Mouse (Mus musculus) adrenal gland, adult 2 months (tissue): Measurements from ENCODE around the gene Bet1l. TPM values are rescaled to one million over a fixed set of nuclear protein-coding genes. Genes with fewer than 3 reads are reported as not detected.

Experiments used
- DNase-seq: peaks from one replicate; pipeline ENCODE4 v3.0.0; 2021
- polyA plus RNA-seq: library from polyadenylated mRNA; depleted of rRNA; stranded (reverse); fragments of >200 nt; gene quantifications from 2 replicates; pipeline ENCODE4 v1.2.3, GENCODE M21; 2012; rRNA removed
- total RNA-seq, 2 experiments: library from RNA; stranded (reverse); gene quantifications; 2 replicates each; pipeline ENCODE4 v1.2.3; 2021

Bet1l gene
- total and polyA plus RNA-seq, 3 experiments, result 20.2 to 34.7 (median 32.0) TPM

- DNase-seq, result no peak
These were observed 24.0 kb downstream of the Bet1l start for GRCm38 (mm10) chr7:140833341-140833740.

- peak; percentile 70 for DNase-seq
These were observed 25.9 kb downstream of the Bet1l start for GRCm38 (mm10) chr7:140831447-140831846.

GRCm38 (mm10) chr7:140828171-140828881 lies 29.1 kb downstream of the Bet1l start:
- peak; percentile 58 for DNase-seq

GRCm38 (mm10) chr7:140822731-140823130 lies 34.6 kb downstream of the Bet1l start:
- no peak for DNase-seq

GRCm38 (mm10) chr7:140821653-140822329 lies 35.6 kb downstream of the Bet1l start, which contains the start of gene Zfp941:
Gene Zfp941, minus strand, starts transcription at chr7:140822178.
- DNase-seq, result peak; percentile 62

- no peak for DNase-seq
These were observed 36.1 kb downstream of the Bet1l start for GRCm38 (mm10) chr7:140821305-140821652.

- no peak for DNase-seq
These were observed 37.2 kb downstream of the Bet1l start for GRCm38 (mm10) chr7:140820173-140820572.

GRCm38 (mm10) chr7:140812850-140813249 lies 44.5 kb downstream of the Bet1l start:
- DNase-seq, result no peak

GRCm38 (mm10) chr7:140811714-140812113 lies 45.7 kb downstream of the Bet1l start:
- DNase-seq, result no peak

GRCm38 (mm10) chr7:140810496-140810895 lies 46.9 kb downstream of the Bet1l start:
- no peak for DNase-seq

GRCm38 (mm10) chr7:140805704-140806103 lies 51.7 kb downstream of the Bet1l start:
- DNase-seq, result peak; percentile 73

Other genes with a start within 250 kb of the Bet1l start
- gene Olfr61, start 228.6 kb downstream of the Bet1l start, total RNA-seq, result not detected
- gene Olfr61, start 228.6 kb downstream of the Bet1l start, polyA plus RNA-seq, result not detected in 2 replicates
- gene Olfr53, start 211.1 kb downstream of the Bet1l start, total RNA-seq, result not detected
- gene Olfr53, start 211.1 kb downstream of the Bet1l start, polyA plus RNA-seq, result not detected in 2 replicates
- under 1 TPM in 1 of 2 experiments, not detected in 1; 0.03 TPM for gene Olfr539, start 197.6 kb downstream of the Bet1l start, total RNA-seq
- gene Olfr539, start 197.6 kb downstream of the Bet1l start, polyA plus RNA-seq, result not detected in 2 replicates
- gene Olfr45, start 175.6 kb downstream of the Bet1l start, total RNA-seq, result not detected
- gene Olfr45, start 175.6 kb downstream of the Bet1l start, polyA plus RNA-seq, result not detected in 2 replicates
- not detected for gene Olfr541, start 160.3 kb downstream of the Bet1l start, total RNA-seq
- gene Olfr541, start 160.3 kb downstream of the Bet1l start, polyA plus RNA-seq, result not detected in 2 replicates
- 1,000 to 10,000 TPM in 1 of 2 experiments, 100 to 1,000 TPM in 1; 264 to 1,313 TPM for gene Cyp2e1, start 93.8 kb downstream of the Bet1l start, total RNA-seq
- gene Cyp2e1, start 93.8 kb downstream of the Bet1l start, polyA plus RNA-seq, result 19.3 and 45.7 TPM in 2 replicates
- not detected for gene Syce1, start 69.7 kb downstream of the Bet1l start, total RNA-seq
- gene Syce1, start 69.7 kb downstream of the Bet1l start, polyA plus RNA-seq, result not detected in 2 replicates
- 1 to 10 TPM; 2.2 to 5.3 TPM for gene Zfp941, start 35.4 kb downstream of the Bet1l start, total RNA-seq
- 0.08 and 0.29 TPM in 2 replicates for gene Zfp941, start 35.4 kb downstream of the Bet1l start, polyA plus RNA-seq
- gene Urah, start 22.6 kb downstream of the Bet1l start, total RNA-seq, result 1 to 10 TPM in 1 of 2 experiments, not detected in 1; 1.7 TPM
- gene Urah, start 22.6 kb downstream of the Bet1l start, polyA plus RNA-seq, result 0.98 and 3.1 TPM in 2 replicates
- gene Scgb1c1, start 12.0 kb downstream of the Bet1l start, total RNA-seq, result not detected
- gene Scgb1c1, start 12.0 kb downstream of the Bet1l start, polyA plus RNA-seq, result not detected in 2 replicates
- gene Odf3, start 9.8 kb downstream of the Bet1l start, total RNA-seq, result under 1 TPM in 1 of 2 experiments, not detected in 1; 0.26 TPM
- 3.0 and 4.4 TPM in 2 replicates for gene Odf3, start 9.8 kb downstream of the Bet1l start, polyA plus RNA-seq
- gene Gm45785, start 1.2 kb downstream of the Bet1l start, total RNA-seq, result not detected
- gene Gm45785, start 1.2 kb downstream of the Bet1l start, polyA plus RNA-seq, result 0.44 and 0.46 TPM in 2 replicates
- gene Ric8a, start 620 bp downstream of the Bet1l start, total RNA-seq, result 10 to 100 TPM; 60.4 to 66.4 TPM
- gene Ric8a, start 620 bp downstream of the Bet1l start, polyA plus RNA-seq, result 93.7 and 102 TPM in 2 replicates
- gene Psmd13, start 24.4 kb upstream of the Bet1l start, total RNA-seq, result 100 to 1,000 TPM; 104 to 122 TPM
- gene Psmd13, start 24.4 kb upstream of the Bet1l start, polyA plus RNA-seq, result 37.4 and 46.4 TPM in 2 replicates
- 10 to 100 TPM; 28.3 to 35.6 TPM for gene Sirt3, start 24.7 kb upstream of the Bet1l start, total RNA-seq
- gene Sirt3, start 24.7 kb upstream of the Bet1l start, polyA plus RNA-seq, result 41.2 and 47.4 TPM in 2 replicates
- 1,000 to 10,000 TPM; 1,499 to 1,761 TPM for gene Cox8b, start 42.9 kb upstream of the Bet1l start, total RNA-seq
- 454 and 875 TPM in 2 replicates for gene Cox8b, start 42.9 kb upstream of the Bet1l start, polyA plus RNA-seq
- 1 to 10 TPM; 1.0 to 2.0 TPM for gene Nlrp6, start 63.3 kb upstream of the Bet1l start, total RNA-seq
- 0.62 and 1.2 TPM in 2 replicates for gene Nlrp6, start 63.3 kb upstream of the Bet1l start, polyA plus RNA-seq
- 10 to 100 TPM; 26.5 to 48.7 TPM for gene Pgghg, start 83.8 kb upstream of the Bet1l start, total RNA-seq
- gene Pgghg, start 83.8 kb upstream of the Bet1l start, polyA plus RNA-seq, result 56.0 and 59.0 TPM in 2 replicates
- 1 to 10 TPM in 1 of 2 experiments, under 1 TPM in 1; 0.78 to 1.3 TPM for gene Ifitm5, start 92.7 kb upstream of the Bet1l start, total RNA-seq
- 1.2 and 2.7 TPM in 2 replicates for gene Ifitm5, start 92.7 kb upstream of the Bet1l start, polyA plus RNA-seq
- not detected for gene Gm45717, start 98.4 kb upstream of the Bet1l start, total RNA-seq
- not detected in 2 replicates for gene Gm45717, start 98.4 kb upstream of the Bet1l start, polyA plus RNA-seq
- gene Ifitm2, start 98.4 kb upstream of the Bet1l start, total RNA-seq, result 100 to 1,000 TPM; 504 to 654 TPM
- 947 and 952 TPM in 2 replicates for gene Ifitm2, start 98.4 kb upstream of the Bet1l start, polyA plus RNA-seq
- 10 to 100 TPM in 1 of 2 experiments, 1 to 10 TPM in 1; 7.6 to 14.6 TPM for gene Ifitm1, start 109.6 kb upstream of the Bet1l start, total RNA-seq
- 23.9 and 29.4 TPM in 2 replicates for gene Ifitm1, start 109.6 kb upstream of the Bet1l start, polyA plus RNA-seq
- gene Ifitm3, start 153.2 kb upstream of the Bet1l start, total RNA-seq, result 100 to 1,000 TPM; 102 to 148 TPM
- gene Ifitm3, start 153.2 kb upstream of the Bet1l start, polyA plus RNA-seq, result 140 and 146 TPM in 2 replicates
- gene Ifitm6, start 160.3 kb upstream of the Bet1l start, total RNA-seq, result under 1 TPM in 1 of 2 experiments, not detected in 1; 0.93 TPM
- 0.39 and 1.2 TPM in 2 replicates for gene Ifitm6, start 160.3 kb upstream of the Bet1l start, polyA plus RNA-seq
- not detected for gene Gm17387, start 171.6 kb upstream of the Bet1l start, total RNA-seq
- not detected in 2 replicates for gene Gm17387, start 171.6 kb upstream of the Bet1l start, polyA plus RNA-seq
- gene B4galnt4, start 203.5 kb upstream of the Bet1l start, total RNA-seq, result 1 to 10 TPM; 1.4 to 3.0 TPM
- gene B4galnt4, start 203.5 kb upstream of the Bet1l start, polyA plus RNA-seq, result 1.7 and 5.1 TPM in 2 replicates
- 1 to 10 TPM in 1 of 2 experiments, under 1 TPM in 1; 0.89 to 1.5 TPM for gene Pkp3, start 220.6 kb upstream of the Bet1l start, total RNA-seq
- 0.68 and 1.4 TPM in 2 replicates for gene Pkp3, start 220.6 kb upstream of the Bet1l start, polyA plus RNA-seq
- 1 to 10 TPM; 2.8 to 5.3 TPM for gene Sigirr, start 243.0 kb upstream of the Bet1l start, total RNA-seq
- gene Sigirr, start 243.0 kb upstream of the Bet1l start, polyA plus RNA-seq, result 6.7 and 8.7 TPM in 2 replicates